Mouse (Mus musculus) megakaryocyte, embryonic 14.5 days (primary cell): ENCODE results near the gene Cfb. TPM values are rescaled to one million over a fixed set of nuclear protein-coding genes. Genes with fewer than 3 reads are reported as not detected.
"Not testable (repeated sequence)": the region's sequence is repeated elsewhere in the genome, so short reads cannot be mapped to it uniquely, and the experiment has no call there.

Experiments
- H3K27me3 ChIP-seq: replicated peaks from 2 replicates; pipeline ENCODE3; 2012; ENCODE audit warnings: inconsistent platforms
- H3K36me3 ChIP-seq: replicated peaks from 2 replicates; pipeline ENCODE3; 2012; ENCODE audit warnings: low read length, inconsistent platforms, mixed read lengths
- H3K4me1 ChIP-seq: 2 replicates; pipeline ENCODE4 v1.6.1; 2012; ENCODE audit warnings: inconsistent platforms
- H3K4me3 ChIP-seq: replicated peaks from 2 replicates; pipeline ENCODE3; 2012; ENCODE audit warnings: moderate library complexity, mild to moderate bottlenecking, inconsistent platforms
- H3K9me3 ChIP-seq: 2 replicates; pipeline ENCODE4 v1.6.1; 2012; ENCODE audit warnings: inconsistent platforms
- FLI1 ChIP-seq: IDR thresholded peaks from 2 replicates; pipeline ENCODE4 v1.6.1; 2012; ENCODE audit warnings: low read length, inconsistent platforms, mixed read lengths
- GATA1 ChIP-seq: IDR thresholded peaks from 3 replicates; pipeline ENCODE4 v1.6.1; 2012; ENCODE audit warnings: mixed read lengths, low read length, inconsistent platforms, borderline replicate concordance
- polyA plus RNA-seq: library from polyadenylated mRNA; stranded (reverse); fragments of >175 nt; gene quantifications from 2 replicates; pipeline ENCODE4 v1.2.3, GENCODE M21; 2012; ENCODE audit warnings: low replicate concordance; ENCODE audit not compliant: insufficient read depth

Gene Cfb
- polyA plus RNA-seq, 1 experiment = 0.54 TPM

DNA sequence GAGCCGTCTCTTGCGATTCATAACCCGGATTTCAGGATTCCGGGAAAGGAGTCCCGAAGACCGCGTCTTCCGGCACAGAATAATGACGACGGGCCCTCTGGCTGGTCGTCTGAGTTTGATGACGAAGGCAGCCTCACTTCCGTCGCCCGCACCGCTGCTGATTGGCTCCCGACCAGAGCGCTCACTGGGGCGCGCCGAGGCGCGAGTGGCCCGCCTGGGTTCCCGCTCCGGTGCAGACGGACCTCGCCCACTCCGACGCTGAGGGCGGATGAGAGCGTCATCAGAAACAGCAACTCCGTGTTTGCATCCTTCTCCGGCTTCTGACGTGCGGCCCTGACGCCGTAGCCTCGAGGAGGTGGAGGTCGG lies 25.5 kb downstream of the Cfb start, which contains the start of the genes Stk19 and Dxo:
Gene Stk19 (minus strand): TSS at position 90 of the 366 bp plus-strand sequence.
Gene Dxo (plus strand): TSS at position 164 of the 366 bp plus-strand sequence.
- Histone ChIP-seq H3K4me3 (peak within 1 kb of the TSS; percentile 98), H3K36me3 (peaks cover 72% of the 10 kb centered on the region), H3K4me1 (peaks cover 36% of the 10 kb centered on the region), H3K9me3 (no peaks in the 10 kb centered on the region), H3K27me3 (no peaks in the 10 kb centered on the region)
- TF ChIP-seq GATA1 (no peak), FLI1 (no peak; the same call in 1 of the 2 replicates)

DNA sequence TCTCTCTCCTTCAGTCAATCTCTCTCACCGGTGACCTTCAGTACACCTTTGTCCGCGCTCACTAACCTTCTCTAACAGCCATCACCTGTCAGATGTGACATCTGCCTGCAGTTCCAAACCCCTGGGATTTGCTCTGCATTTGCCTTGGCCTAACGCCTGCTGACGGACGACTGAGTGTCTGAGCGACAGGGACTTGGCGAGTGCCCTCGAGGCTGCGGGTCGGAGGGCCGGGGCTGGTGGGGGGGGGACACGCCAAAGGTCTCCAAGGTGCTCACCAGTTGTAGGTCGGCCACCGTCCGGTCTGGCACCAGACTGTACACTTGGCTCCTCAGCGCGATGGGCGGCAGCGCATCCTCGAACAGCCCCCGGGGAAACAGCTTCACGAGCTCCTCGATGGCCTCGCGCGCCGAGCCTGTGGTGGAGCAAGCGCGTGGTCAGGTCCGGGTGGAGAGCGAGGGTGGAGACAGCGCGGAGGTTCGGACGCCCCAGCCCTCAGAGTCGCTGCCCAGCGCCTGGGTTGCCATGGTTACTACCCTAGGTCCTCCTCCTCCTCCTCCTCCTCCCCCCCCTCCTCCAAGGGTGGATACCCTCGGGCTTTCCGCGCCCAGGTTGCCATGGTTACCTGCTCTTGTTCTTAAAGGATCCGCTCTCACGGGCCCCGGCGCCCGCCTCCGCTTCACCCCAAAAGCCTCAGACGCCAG lies 26.0 kb downstream of the Cfb start:
- TF ChIP-seq FLI1 (no peak), GATA1 (no peak)
- Histone ChIP-seq H3K9me3 (no peaks in the 10 kb centered on the region), H3K4me3 (peak overlapping the region; percentile 98), H3K4me1 (peaks cover 36% of the 10 kb centered on the region), H3K27me3 (no peaks in the 10 kb centered on the region), H3K36me3 (peaks cover 69% of the 10 kb centered on the region)

- H3K4me1 ChIP-seq, H3K4me3 ChIP-seq, H3K27me3 ChIP-seq: not testable (repeated sequence)
- H3K9me3 ChIP-seq = peaks cover 15% of the 10 kb centered on the region
- peaks cover 86% of the 10 kb centered on the region for H3K36me3 ChIP-seq
These were observed 31.5 kb downstream of the Cfb start for GRCm38 (mm10) chr17:34830776-34831175.

DNA sequence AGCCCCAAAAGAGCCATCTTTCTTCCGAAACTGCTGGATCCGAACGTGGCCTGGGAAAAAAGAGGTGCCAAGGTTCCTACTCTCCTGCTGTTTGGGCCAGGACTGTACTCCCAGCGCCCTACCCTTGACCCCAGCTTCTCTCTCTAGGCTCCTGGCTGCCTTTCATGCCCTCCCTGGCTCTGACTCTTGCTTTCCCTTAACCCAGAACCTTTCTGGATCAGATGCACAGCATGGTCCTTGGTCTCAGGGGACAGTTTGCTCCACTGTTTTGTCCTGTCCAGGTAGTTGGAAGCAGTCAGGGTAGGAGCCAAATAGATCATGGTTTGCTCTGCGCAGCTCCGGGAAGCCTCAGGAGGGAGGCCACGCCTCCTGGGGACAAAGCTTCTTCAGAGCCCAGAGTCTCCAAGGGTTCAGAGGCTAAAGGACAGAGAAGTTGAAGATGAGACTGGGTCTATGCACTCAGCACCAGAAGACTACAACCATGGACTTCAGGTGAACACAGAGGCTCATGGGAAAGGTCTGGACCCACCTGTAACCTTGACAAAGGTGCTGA lies 47.4 kb downstream of the Cfb start:
- TF ChIP-seq FLI1 = no peak
- no peak for TF ChIP-seq GATA1
- no peak overlapping the region for H3K4me3 ChIP-seq
- peaks cover 7% of the 10 kb centered on the region for H3K27me3 ChIP-seq
- no peaks in the 10 kb centered on the region for H3K9me3 ChIP-seq
- no peaks in the 10 kb centered on the region for H3K36me3 ChIP-seq
- no peaks in the 10 kb centered on the region for H3K4me1 ChIP-seq

DNA sequence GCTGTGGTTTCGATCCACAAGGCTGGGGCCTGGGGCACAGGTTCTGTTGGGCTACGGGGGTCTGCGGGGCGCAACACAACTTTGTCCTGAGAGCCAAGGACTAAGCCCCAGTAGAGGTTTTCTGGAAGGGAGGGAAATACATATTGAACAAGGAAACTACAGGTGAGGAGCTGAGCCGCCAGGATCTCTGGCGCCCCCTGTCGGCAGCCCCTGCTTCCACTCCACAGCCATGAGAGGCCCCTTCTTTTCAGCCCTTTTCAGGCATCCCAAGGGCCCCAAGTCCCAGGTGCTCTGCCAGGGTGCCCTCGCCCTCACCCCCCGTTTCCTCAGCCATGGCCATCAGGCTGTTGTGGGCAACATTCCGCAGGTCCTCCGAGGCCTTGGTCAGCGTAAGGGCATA lies 48.6 kb downstream of the Cfb start:
- H3K9me3 ChIP-seq, H3K36me3 ChIP-seq, H3K27me3 ChIP-seq, H3K4me3 ChIP-seq, H3K4me1 ChIP-seq: not testable (repeated sequence)

DNA sequence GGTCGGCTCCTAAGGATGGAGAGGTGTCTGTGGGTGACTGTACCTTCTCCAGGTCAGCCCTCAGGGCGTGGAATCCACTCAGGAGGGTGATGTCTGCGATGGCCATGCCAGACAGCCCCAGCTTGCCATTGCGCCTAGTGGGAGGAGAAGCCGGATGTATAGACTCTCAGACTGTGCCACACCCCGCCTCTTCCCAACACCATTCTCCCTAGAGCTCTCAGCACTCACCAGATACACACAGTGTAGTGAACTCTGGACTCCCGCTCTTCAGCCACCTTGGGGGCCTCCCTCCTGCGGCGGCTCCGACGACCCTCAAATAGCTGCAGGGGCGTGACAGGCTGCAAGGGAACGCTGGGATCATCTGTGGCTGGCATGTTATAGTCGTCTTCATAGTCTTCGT lies 51.0 kb downstream of the Cfb start:
- H3K4me1 ChIP-seq = no peaks in the 10 kb centered on the region
- peaks cover 2% of the 10 kb centered on the region for H3K27me3 ChIP-seq
- TF ChIP-seq GATA1 = no peak
- no peak for TF ChIP-seq FLI1
- no peaks in the 10 kb centered on the region for H3K9me3 ChIP-seq
- H3K4me3 ChIP-seq = no peak overlapping the region
- no peaks in the 10 kb centered on the region for H3K36me3 ChIP-seq

GRCm38 (mm10) chr17:34810811-34811210 lies 51.5 kb downstream of the Cfb start:
- H3K27me3 ChIP-seq, H3K9me3 ChIP-seq, H3K36me3 ChIP-seq, H3K4me3 ChIP-seq, H3K4me1 ChIP-seq: not testable (repeated sequence)

GRCm38 (mm10) chr17:34810411-34810810 lies 51.9 kb downstream of the Cfb start:
- H3K36me3 ChIP-seq, H3K4me3 ChIP-seq, H3K9me3 ChIP-seq, H3K4me1 ChIP-seq, H3K27me3 ChIP-seq: not testable (repeated sequence)

- H3K9me3 ChIP-seq = peaks cover 16% of the 10 kb centered on the region
- H3K36me3 ChIP-seq = no peaks in the 10 kb centered on the region
- no peak for TF ChIP-seq FLI1
- no peak for TF ChIP-seq GATA1
- H3K4me3 ChIP-seq = no peak overlapping the region
- no peaks in the 10 kb centered on the region for H3K4me1 ChIP-seq
- no peaks in the 10 kb centered on the region for H3K27me3 ChIP-seq
These were observed 53.6 kb downstream of the Cfb start for GRCm38 (mm10) chr17:34808599-34809205.

DNA sequence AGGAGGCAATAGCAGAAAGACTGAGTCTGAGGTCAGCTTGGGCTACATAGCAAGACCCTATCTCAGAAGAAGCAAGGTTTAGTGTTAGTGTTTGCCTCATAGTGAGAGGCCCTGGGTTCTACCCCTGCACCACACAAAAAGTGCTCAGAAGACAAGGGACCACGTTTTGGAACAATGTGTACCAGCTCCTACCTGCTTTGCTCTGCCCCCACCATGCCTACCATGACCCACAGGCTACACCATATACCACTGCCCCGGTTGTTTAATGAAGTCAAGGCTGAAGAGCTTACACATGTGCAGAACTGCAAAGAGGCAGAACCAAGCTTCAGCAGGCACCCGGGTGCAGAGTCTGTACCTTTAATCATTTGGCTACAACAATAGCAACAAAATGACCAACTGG lies 55.1 kb downstream of the Cfb start:
- H3K4me1 ChIP-seq = no peaks in the 10 kb centered on the region
- peaks cover 27% of the 10 kb centered on the region for H3K9me3 ChIP-seq
- no peak overlapping the region for H3K4me3 ChIP-seq
- H3K27me3 ChIP-seq = no peaks in the 10 kb centered on the region
- TF ChIP-seq GATA1 (no peak), FLI1 (no peak)
- no peaks in the 10 kb centered on the region for H3K36me3 ChIP-seq

Other genes starting within 250 kb of the Cfb start
- gene Egfl8, start 246.5 kb downstream of the Cfb start, polyA plus RNA-seq = 1.9 TPM in 1 of 2 replicates, not detected in the other
- gene Ppt2, start 234.0 kb downstream of the Cfb start, polyA plus RNA-seq = 40.9 and 74.9 TPM in 2 replicates
- not detected in 2 replicates for gene Prrt1, start 233.0 kb downstream of the Cfb start, polyA plus RNA-seq
- gene Fkbpl, start 217.8 kb downstream of the Cfb start, polyA plus RNA-seq = 6.1 and 22.5 TPM in 2 replicates
- 192 and 427 TPM in 2 replicates for gene Atf6b, start 215.4 kb downstream of the Cfb start, polyA plus RNA-seq
- 0.03 TPM in 1 of 2 replicates, not detected in the other for gene Tnxb, start 192.0 kb downstream of the Cfb start, polyA plus RNA-seq
- 0.06 TPM in 1 of 2 replicates, not detected in the other for gene C4b, start 118.6 kb downstream of the Cfb start, polyA plus RNA-seq
- gene Cyp21a1, start 58.0 kb downstream of the Cfb start, polyA plus RNA-seq = not detected in 2 replicates
- gene Stk19, start 25.6 kb downstream of the Cfb start, polyA plus RNA-seq = 44.3 and 85.0 TPM in 2 replicates
- gene Dxo, start 25.5 kb downstream of the Cfb start, polyA plus RNA-seq = 61.9 and 137 TPM in 2 replicates
- 25.1 and 27.6 TPM in 2 replicates for gene Skiv2l, start 12.3 kb downstream of the Cfb start, polyA plus RNA-seq
- 67.5 and 220 TPM in 2 replicates for gene Nelfe, start 12.1 kb downstream of the Cfb start, polyA plus RNA-seq
- gene Zbtb12, start 17.0 kb upstream of the Cfb start, polyA plus RNA-seq = 6.7 and 15.4 TPM in 2 replicates
- not detected in 2 replicates for gene Gm20547, start 19.5 kb upstream of the Cfb start, polyA plus RNA-seq
- 3.0 and 6.0 TPM in 2 replicates for gene C2, start 35.7 kb upstream of the Cfb start, polyA plus RNA-seq
- 356 and 543 TPM in 2 replicates for gene Ehmt2, start 36.0 kb upstream of the Cfb start, polyA plus RNA-seq
- not detected in 2 replicates for gene Slc44a4, start 51.9 kb upstream of the Cfb start, polyA plus RNA-seq
- 12.4 and 41.3 TPM in 2 replicates for gene Neu1, start 68.7 kb upstream of the Cfb start, polyA plus RNA-seq
- gene Hspa1b, start 96.7 kb upstream of the Cfb start, polyA plus RNA-seq = 4.5 and 7.2 TPM in 2 replicates
- not detected in 2 replicates for gene Gm20481, start 107.4 kb upstream of the Cfb start, polyA plus RNA-seq
- 1.5 and 2.0 TPM in 2 replicates for gene Hspa1a, start 109.6 kb upstream of the Cfb start, polyA plus RNA-seq
- gene Hspa1l, start 110.2 kb upstream of the Cfb start, polyA plus RNA-seq = not detected in 2 replicates
- gene Lsm2, start 119.3 kb upstream of the Cfb start, polyA plus RNA-seq = 64.3 and 95.0 TPM in 2 replicates
- 188 and 650 TPM in 2 replicates for gene Vars, start 138.5 kb upstream of the Cfb start, polyA plus RNA-seq
- gene Vwa7, start 154.1 kb upstream of the Cfb start, polyA plus RNA-seq = 0.38 and 0.40 TPM in 2 replicates
- gene Sapcd1, start 165.5 kb upstream of the Cfb start, polyA plus RNA-seq = 4.1 and 5.4 TPM in 2 replicates
- gene Msh5, start 184.2 kb upstream of the Cfb start, polyA plus RNA-seq = 10.5 and 10.9 TPM in 2 replicates
- 244 and 373 TPM in 2 replicates for gene Clic1, start 187.4 kb upstream of the Cfb start, polyA plus RNA-seq
- gene Ddah2, start 196.5 kb upstream of the Cfb start, polyA plus RNA-seq = 30.5 and 36.5 TPM in 2 replicates
- 14.8 and 15.5 TPM in 2 replicates for gene Ly6g6c, start 202.9 kb upstream of the Cfb start, polyA plus RNA-seq
- gene Mpig6b, start 203.7 kb upstream of the Cfb start, polyA plus RNA-seq = 53.5 and 66.3 TPM in 2 replicates
- gene Ly6g6e, start 214.4 kb upstream of the Cfb start, polyA plus RNA-seq = not detected in 2 replicates
- gene Ly6g6d, start 215.5 kb upstream of the Cfb start, polyA plus RNA-seq = 79.9 and 106 TPM in 2 replicates
- gene Ly6g6f, start 223.1 kb upstream of the Cfb start, polyA plus RNA-seq = 517 and 745 TPM in 2 replicates
- 211 and 290 TPM in 2 replicates for gene Abhd16a, start 226.7 kb upstream of the Cfb start, polyA plus RNA-seq
- not detected in 2 replicates for gene Ly6g5c, start 245.8 kb upstream of the Cfb start, polyA plus RNA-seq